Mouse (Mus musculus) forebrain, embryonic 11.5 days (tissue): ENCODE measurements around the gene Atad5. TPM values are rescaled to one million over a fixed set of nuclear protein-coding genes. Genes with fewer than 3 reads are reported as not detected.
"Not testable (repeated sequence)": the region's sequence is repeated elsewhere in the genome, so short reads cannot be mapped to it uniquely, and the experiment has no call there.

Experiments
- ATAC-seq: fragments of 200-750 bp; cut with Nextera tagmentation; replicated peaks from 2 replicates; pipeline ENCODE4 v1.8.0; 2017; ENCODE audit warnings: moderate TSS enrichment; ENCODE audit not compliant: low FRiP score
- DNase-seq: peaks from one replicate; pipeline ENCODE4 v3.0.0-alpha.2; 2017; ENCODE audit warnings: low spot score
- H3K27ac ChIP-seq: fragments of 300-500 bp; sonication (generic); 2 replicates; pipeline ENCODE4 v1.5.1; 2014; ENCODE audit warnings: low read depth, low read length
- H3K27me3 ChIP-seq: fragments of 300-500 bp; sonication (generic); 2 replicates; pipeline ENCODE4 v1.6.1; 2014; ENCODE audit warnings: mild to moderate bottlenecking, low read length, mixed read lengths; ENCODE audit not compliant: control insufficient read depth, insufficient read depth
- H3K36me3 ChIP-seq: fragments of 300-500 bp; sonication (generic); 2 replicates; pipeline ENCODE4 v1.6.1; 2014; ENCODE audit warnings: mild to moderate bottlenecking, low read length, moderate library complexity, mixed read lengths; ENCODE audit not compliant: control insufficient read depth, insufficient read depth
- H3K4me1 ChIP-seq: fragments of 300-500 bp; sonication (generic); replicated peaks from 2 replicates; pipeline ENCODE4 v1.6.1; 2014; ENCODE audit warnings: low read length, mixed read lengths; ENCODE audit not compliant: control insufficient read depth, insufficient read depth
- H3K4me2 ChIP-seq: fragments of 300-500 bp; sonication (generic); 2 replicates; pipeline ENCODE4 v1.6.1; 2014; ENCODE audit warnings: low read depth, mild to moderate bottlenecking, low read length, moderate library complexity, mixed read lengths; ENCODE audit not compliant: severe bottlenecking
- H3K4me3 ChIP-seq: fragments of 300-500 bp; sonication (generic); 2 replicates; pipeline ENCODE4 v1.5.1; 2014; ENCODE audit warnings: low read depth, low read length
- H3K9ac ChIP-seq: fragments of 300-500 bp; sonication (generic); 2 replicates; pipeline ENCODE4 v1.6.1; 2014; ENCODE audit warnings: low read length
- H3K9me3 ChIP-seq: fragments of 300-500 bp; sonication (generic); 2 replicates; pipeline ENCODE4 v1.6.1; 2016; ENCODE audit warnings: low read length, mixed read lengths; ENCODE audit not compliant: control insufficient read depth
- WGBS: fragments of 180-500 bp; shearing (Covaris S2); extraction: QIAGEN DNeasy Blood & Tissue Kit; methylation state at CpG from one replicate; pipeline ENCODE4 v1.1.7; 2014; 5-methylcytosine and 5-hydroxymethylcytosine counted together
- polyA plus RNA-seq: library from polyadenylated mRNA; unstranded; fragments of >200 nt; fragmentation: Nextera tagmentation; extraction: Ambion mirVana; gene quantifications from 2 replicates; pipeline ENCODE4 v1.2.1, GENCODE M21; 2014

The Atad5 gene
- polyA plus RNA-seq, 1 experiment from 2014 or later: 25.7 TPM

DNA sequence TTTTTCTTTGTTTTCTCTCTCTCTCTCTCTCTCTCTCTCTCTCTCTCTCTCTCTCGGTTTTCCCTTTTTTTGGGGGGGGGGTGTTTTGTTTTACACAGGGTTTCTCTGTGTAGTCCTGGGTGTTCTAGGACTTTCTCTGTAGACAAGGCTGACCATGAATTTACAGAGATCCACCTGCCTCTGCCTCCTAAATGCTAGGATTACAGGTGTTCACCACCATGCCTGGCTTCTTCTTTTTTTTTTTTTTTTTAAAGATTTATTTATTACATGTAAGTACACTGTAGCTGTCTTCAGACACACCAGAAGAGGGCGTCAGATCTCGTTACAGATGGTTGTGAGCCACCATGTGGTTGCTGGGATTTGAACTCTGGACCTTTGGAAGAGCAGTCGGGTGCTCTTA, 59.8 kb downstream of the Atad5 start:
- not testable (repeated sequence) for H3K4me1 ChIP-seq, ATAC-seq, H3K36me3 ChIP-seq, H3K9me3 ChIP-seq, H3K4me3 ChIP-seq, H3K4me2 ChIP-seq, H3K27me3 ChIP-seq, H3K9ac ChIP-seq, H3K27ac ChIP-seq, DNase-seq
- WGBS: 50% methylated on average over 1 of the region's 4 CpGs

- Histone ChIP-seq H3K4me1 (no peaks in the 10 kb centered on the region), H3K27me3 (peaks cover 13% of the 10 kb centered on the region), H3K36me3 (no peaks in the 10 kb centered on the region), H3K4me2 (no peak overlapping the region), H3K9ac (no peak overlapping the region), H3K4me3 (no peak overlapping the region), H3K9me3 (no peaks in the 10 kb centered on the region), H3K27ac (no peak overlapping the region)
- DNase-seq (no peak), ATAC-seq (no peak)
- WGBS: 87% methylated on average over 8 of the region's 8 CpGs
Measured at GRCm38 (mm10) chr11:80149412-80150023, 60.3 kb downstream of the Atad5 start.

GRCm38 (mm10) chr11:80150566-80150965, 61.4 kb downstream of the Atad5 start:
- no peaks in the 10 kb centered on the region for H3K36me3 ChIP-seq
- no peak overlapping the region for H3K4me2 ChIP-seq
- H3K4me3 ChIP-seq: no peak overlapping the region
- 76% methylated on average over 5 of the region's 5 CpGs for WGBS
- ATAC-seq (no peak), DNase-seq (no peak)
- H3K9me3 ChIP-seq: no peaks in the 10 kb centered on the region
- peaks cover 21% of the 10 kb centered on the region for H3K27me3 ChIP-seq
- H3K9ac ChIP-seq: no peak overlapping the region
- H3K4me1 ChIP-seq: no peaks in the 10 kb centered on the region
- H3K27ac ChIP-seq: no peak overlapping the region

- Histone ChIP-seq H3K4me1 (no peaks in the 10 kb centered on the region), H3K4me3 (no peak overlapping the region), H3K27me3 (peaks cover 23% of the 10 kb centered on the region), H3K4me2 (no peak overlapping the region), H3K36me3 (no peaks in the 10 kb centered on the region), H3K27ac (no peak overlapping the region), H3K9ac (no peak overlapping the region), H3K9me3 (no peaks in the 10 kb centered on the region)
- DNase-seq (no peak), ATAC-seq (no peak)
- 77% methylated on average over 2 of the region's 2 CpGs for WGBS
Measured at GRCm38 (mm10) chr11:80151541-80151940, 62.3 kb downstream of the Atad5 start.

DNA sequence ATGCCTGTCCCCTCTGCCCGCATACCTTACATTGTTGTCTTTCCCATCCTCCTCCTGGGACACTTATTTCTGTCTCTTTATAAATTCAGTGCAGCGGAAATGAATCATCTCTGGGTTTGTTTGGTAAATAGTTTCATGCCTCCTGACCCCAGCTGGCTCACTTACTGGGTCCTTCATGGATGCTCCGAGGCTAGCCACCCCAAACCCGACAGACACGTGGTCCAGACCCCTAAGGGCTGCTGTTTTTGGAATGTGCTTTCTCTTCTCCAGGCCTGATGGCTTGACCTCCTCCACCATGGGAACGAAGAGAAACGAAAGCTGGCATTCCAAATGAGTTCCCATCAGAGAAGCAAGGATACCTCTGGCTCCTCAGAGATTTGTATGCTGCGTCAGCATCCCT, 63.2 kb downstream of the Atad5 start:
- Histone ChIP-seq H3K9me3 (no peaks in the 10 kb centered on the region), H3K4me1 (no peaks in the 10 kb centered on the region), H3K36me3 (no peaks in the 10 kb centered on the region), H3K9ac (no peak overlapping the region), H3K4me2 (no peak overlapping the region), H3K4me3 (no peak overlapping the region), H3K27ac (no peak overlapping the region), H3K27me3 (peaks cover 25% of the 10 kb centered on the region)
- DNase-seq: no peak
- 88% methylated on average over 8 of the region's 8 CpGs for WGBS
- ATAC-seq: no peak

DNA sequence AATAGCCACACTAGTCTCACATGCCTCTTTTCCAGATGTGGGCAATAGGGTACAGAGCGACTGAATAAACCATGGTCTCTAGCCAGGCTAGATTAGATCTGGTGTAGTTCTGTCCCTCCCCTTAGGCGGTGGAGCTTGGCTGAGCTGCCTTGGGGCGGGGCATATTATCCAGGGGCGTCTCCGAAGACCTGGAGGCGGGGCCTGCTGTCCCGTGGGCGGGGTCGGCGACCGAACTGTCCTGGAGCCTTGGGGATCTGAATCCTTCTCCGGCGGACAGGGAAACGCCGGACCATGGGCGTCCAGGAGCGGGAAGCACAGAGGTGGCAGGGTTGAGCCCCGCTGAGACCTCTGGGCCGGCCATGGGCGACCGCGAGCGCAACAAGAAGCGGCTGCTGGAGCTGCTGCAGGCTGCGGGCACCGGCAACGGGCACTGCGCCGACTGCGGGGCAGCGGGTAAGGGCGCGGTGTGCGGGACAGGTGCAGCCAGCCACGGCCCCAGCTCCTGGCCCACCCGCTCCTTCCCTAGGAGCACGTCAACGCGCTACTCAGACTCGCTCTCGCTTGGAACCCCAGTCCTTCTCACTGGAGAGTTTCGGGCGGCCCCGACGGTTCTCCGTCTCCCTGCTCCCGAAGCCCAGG, 64.8 kb downstream of the Atad5 start, which contains the start of gene Adap2:
Gene Adap2 (plus strand): TSS at position 249 of the 639 bp plus-strand sequence.
- 2% methylated on average over 47 of the region's 47 CpGs for WGBS
- H3K27me3 ChIP-seq: peaks cover 25% of the 10 kb centered on the region
- H3K9me3 ChIP-seq: no peaks in the 10 kb centered on the region
- peak within 1 kb of the TSS; percentile 56 for H3K4me2 ChIP-seq
- DNase-seq (peak; percentile 87), ATAC-seq (peak; percentile 78)
- no peaks in the 10 kb centered on the region for H3K36me3 ChIP-seq
- no peaks in the 10 kb centered on the region for H3K4me1 ChIP-seq
- H3K27ac ChIP-seq: no peak within 1 kb of the TSS
- H3K9ac ChIP-seq: peak within 1 kb of the TSS; percentile 44
- peak within 1 kb of the TSS; percentile 37 for H3K4me3 ChIP-seq

DNA sequence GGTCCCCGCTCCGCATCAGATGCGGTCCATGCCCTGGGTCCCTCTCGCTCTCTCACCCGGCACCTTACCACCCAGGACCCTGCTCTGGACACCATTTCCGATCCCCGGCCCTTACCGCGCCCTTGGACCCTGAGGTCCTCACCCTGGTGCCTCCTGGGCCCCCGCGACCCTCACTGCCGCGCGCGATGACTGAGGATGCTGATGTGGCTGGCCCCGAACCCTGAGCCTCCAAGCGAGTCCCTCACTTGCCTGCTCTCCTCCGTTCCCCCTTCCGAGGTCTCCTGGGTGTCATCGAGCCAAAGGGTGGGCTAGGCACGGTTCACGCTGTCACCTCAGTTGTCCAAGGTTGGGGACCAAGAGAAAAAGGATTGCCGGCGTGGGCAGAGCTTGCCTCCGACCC, 65.3 kb downstream of the Atad5 start:
- peak overlapping the region; percentile 44; the same call in 1 of the 2 replicates for H3K9ac ChIP-seq
- 19% methylated on average over 25 of the region's 25 CpGs for WGBS
- H3K9me3 ChIP-seq: no peaks in the 10 kb centered on the region
- H3K4me3 ChIP-seq: peak overlapping the region; percentile 37
- no peak for ATAC-seq
- H3K4me2 ChIP-seq: peak overlapping the region; percentile 56; the same call in 1 of the 2 replicates
- no peaks in the 10 kb centered on the region for H3K4me1 ChIP-seq
- no peaks in the 10 kb centered on the region for H3K36me3 ChIP-seq
- peaks cover 25% of the 10 kb centered on the region for H3K27me3 ChIP-seq
- no peak for DNase-seq
- H3K27ac ChIP-seq: no peak overlapping the region

DNA sequence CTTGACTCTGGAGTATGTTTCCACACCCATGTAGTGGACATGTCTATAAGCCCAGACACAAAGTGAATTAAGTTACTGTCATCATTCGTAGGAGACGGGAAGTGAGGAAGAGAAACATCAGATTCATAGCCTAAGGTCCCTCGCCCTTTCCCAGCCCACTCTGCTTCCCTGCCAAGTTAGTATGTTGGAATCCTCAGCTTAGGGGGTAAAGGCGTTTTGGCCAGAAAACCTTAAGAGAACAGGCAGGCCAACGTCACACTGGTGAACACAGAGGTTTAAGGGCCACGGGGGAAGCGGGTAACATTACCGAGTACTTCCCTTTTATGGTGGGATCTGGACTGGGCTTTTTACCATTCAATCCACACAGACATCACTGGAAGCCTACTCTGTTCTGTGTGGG, 66.3 kb downstream of the Atad5 start:
- H3K4me3 ChIP-seq: no peak overlapping the region
- H3K27ac ChIP-seq: no peak overlapping the region
- DNase-seq (no peak), ATAC-seq (no peak)
- WGBS: 86% methylated on average over 8 of the region's 8 CpGs
- H3K9me3 ChIP-seq: no peaks in the 10 kb centered on the region
- no peaks in the 10 kb centered on the region for H3K36me3 ChIP-seq
- no peak overlapping the region for H3K9ac ChIP-seq
- no peak overlapping the region for H3K4me2 ChIP-seq
- peaks cover 25% of the 10 kb centered on the region for H3K27me3 ChIP-seq
- no peaks in the 10 kb centered on the region for H3K4me1 ChIP-seq

DNA sequence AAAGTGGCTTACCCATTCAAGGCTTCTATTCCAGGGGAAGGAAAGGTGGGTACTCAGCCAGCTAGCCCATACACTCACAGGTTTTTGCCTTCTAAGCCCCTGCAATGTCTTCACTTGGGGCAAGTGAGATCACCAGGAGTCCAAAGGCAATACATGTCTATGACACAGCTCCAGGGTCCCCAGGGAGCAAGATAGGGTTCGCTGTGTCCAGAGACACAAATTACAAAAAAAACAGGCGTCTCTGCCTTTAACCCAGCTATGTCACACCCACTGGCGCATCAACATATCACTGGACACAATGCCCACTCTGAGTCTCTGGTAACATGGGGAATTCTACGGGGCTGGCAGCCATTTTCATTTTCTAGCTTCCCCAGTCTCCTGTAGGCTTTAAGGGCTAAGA, 66.8 kb downstream of the Atad5 start:
- ATAC-seq (no peak), DNase-seq (no peak)
- 87% methylated on average over 4 of the region's 4 CpGs for WGBS
- Histone ChIP-seq H3K36me3 (no peaks in the 10 kb centered on the region), H3K4me1 (no peaks in the 10 kb centered on the region), H3K9ac (no peak overlapping the region), H3K4me2 (no peak overlapping the region), H3K27ac (no peak overlapping the region), H3K27me3 (peaks cover 25% of the 10 kb centered on the region), H3K9me3 (no peaks in the 10 kb centered on the region), H3K4me3 (no peak overlapping the region)
